Mouse (Mus musculus): ENCODE results near the gene S1pr3. TPM values are rescaled to one million over a fixed set of nuclear protein-coding genes. Genes with fewer than 3 reads are reported as not detected.
A peak's percentile ranks its signal among the peaks of the same experiment; 100 is the strongest.

S1pr3 gene
- polyA plus RNA-seq, 1 experiment from 2014 or later = 0.17 TPM

DNA sequence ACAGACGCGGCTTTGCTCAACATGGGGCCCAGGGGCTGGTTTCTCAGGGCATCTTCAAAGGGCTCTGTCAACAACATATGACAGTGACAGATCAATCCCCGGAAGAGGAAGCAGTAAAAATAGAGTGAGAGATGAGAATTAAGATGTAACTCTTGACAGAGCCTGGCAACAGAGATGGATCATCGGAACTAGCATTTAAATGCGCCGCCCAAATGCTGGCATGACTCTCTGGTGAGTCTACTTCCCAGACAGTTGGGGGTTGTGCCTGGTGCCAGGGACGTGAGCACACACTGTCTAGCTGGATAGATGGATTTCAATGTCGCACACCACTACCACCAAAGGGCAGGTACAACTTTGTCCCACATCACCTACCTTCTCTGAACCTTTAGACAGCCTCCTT is 34.5 kb downstream of the S1pr3 start:
- POLR2A ChIA-PET = no interaction called here
- in situ Hi-C loops (cut with MboI; ENCODE audit: low pct_unique_long_range_greater_than_20kb) = loop anchor here (25.0 kb wide), 1 partner anchor 1231 kb away; no protein-coding TSS in a partner anchor
- ATAC-seq = no peak
- TF ChIP-seq CTCF (IDR thresholded peaks at IDR 0.05) = no peak
- CTCF ChIA-PET = no interaction called here
- no peak for DNase-seq (ENCODE audit: low read depth, low spot score)
- peaks cover 27% of the 10 kb centered on the region for H3K27me3 ChIP-seq

DNA sequence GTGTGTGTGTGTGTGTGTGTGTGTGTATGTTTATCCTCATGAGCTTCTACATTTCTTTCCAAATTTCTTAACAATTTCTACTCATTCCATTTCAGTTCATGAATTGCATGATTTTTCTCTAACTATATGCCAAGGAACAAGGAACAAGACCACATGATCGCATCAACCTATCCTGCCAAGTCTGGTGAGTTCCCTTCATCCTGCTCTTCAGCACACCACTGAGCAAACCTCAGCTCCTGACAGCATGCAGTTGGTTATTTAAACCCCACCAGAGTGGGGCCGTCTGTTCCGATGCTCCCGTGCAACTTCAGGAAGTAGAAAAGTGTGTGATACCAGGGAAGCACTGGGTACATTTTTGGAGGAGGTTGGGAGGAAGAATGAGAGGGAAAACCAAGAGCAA is 38.1 kb downstream of the S1pr3 start:
- ChIA-PET POLR2A (no interaction called here), CTCF (interaction anchor here (1.0 kb wide), 1 partner anchor 195 kb away, joined by 3 read pairs; no protein-coding TSS in a partner anchor)
- ATAC-seq (no peak), DNase-seq (ENCODE audit: low read depth, low spot score) (no peak)
- peaks cover 20% of the 10 kb centered on the region for H3K27me3 ChIP-seq
- in situ Hi-C loops (cut with MboI; ENCODE audit: low pct_unique_long_range_greater_than_20kb) = loop anchor here (25.0 kb wide), 1 partner anchor 1234 kb away; no protein-coding TSS in a partner anchor
- no peak for TF ChIP-seq CTCF (IDR thresholded peaks at IDR 0.05)

DNA sequence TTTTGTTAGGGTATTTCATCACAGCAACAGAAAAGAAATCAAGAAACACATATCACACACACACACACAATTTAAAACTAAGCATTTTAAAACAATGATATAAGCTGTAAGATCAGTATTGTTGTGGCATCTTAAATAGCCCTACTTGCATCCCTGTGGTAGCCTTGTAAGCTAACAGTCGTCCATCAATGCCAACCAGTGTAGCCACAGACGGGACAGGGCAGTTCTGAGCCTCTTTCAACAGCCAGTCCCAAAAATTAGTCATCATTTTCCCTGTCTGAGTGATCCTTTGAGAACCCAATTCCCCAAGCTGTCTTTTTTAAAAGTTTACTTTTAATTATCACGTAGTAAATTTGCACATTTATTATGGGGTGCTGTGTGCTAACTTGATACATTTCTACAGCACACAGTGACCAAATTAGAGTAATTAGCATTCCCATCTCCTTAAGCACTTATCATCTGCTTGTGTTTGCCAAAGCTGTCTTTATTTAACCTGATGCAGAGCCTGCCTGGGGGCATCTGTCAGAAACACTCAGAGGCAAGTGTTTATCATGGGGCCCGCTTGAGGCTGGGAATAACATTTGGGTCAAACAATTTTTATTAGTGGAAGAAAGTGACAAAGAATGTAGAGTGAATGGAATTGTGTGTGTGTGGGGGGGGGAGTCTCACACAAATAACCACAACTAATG is 47.9 kb downstream of the S1pr3 start:
- ChIA-PET POLR2A (no interaction called here), CTCF (no interaction called here)
- peaks cover 7% of the 10 kb centered on the region for H3K27me3 ChIP-seq
- in situ Hi-C loops (cut with MboI; ENCODE audit: low pct_unique_long_range_greater_than_20kb) = loop anchor here (10.0 kb wide), 1 partner anchor 158 kb away; no protein-coding TSS in a partner anchor
- ATAC-seq (peak; percentile 69), DNase-seq (ENCODE audit: low read depth, low spot score) (peak; percentile 46)
- TF ChIP-seq CTCF (IDR thresholded peaks at IDR 0.05) = no peak

DNA sequence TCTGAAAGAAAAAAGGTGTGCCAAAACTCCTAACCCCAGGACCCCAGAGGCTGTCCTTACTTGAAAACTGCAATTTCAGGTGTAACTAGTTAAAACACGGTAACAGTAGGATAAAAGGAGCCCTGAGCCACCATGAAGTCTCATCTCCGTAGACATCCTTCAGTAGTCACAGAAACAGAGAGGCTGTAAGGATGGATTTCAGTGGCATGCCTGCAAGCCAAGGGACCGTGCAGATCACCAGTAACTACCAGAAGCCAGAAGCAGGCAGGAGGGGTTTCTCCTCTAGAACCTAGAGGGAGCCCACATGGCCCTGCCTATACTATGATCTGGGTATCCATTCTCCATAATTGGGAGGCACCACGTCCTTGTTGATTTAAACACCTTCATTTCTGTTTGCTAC is 55.9 kb downstream of the S1pr3 start:
- in situ Hi-C loops (cut with MboI; ENCODE audit: low pct_unique_long_range_greater_than_20kb) = no loop called here

DNA sequence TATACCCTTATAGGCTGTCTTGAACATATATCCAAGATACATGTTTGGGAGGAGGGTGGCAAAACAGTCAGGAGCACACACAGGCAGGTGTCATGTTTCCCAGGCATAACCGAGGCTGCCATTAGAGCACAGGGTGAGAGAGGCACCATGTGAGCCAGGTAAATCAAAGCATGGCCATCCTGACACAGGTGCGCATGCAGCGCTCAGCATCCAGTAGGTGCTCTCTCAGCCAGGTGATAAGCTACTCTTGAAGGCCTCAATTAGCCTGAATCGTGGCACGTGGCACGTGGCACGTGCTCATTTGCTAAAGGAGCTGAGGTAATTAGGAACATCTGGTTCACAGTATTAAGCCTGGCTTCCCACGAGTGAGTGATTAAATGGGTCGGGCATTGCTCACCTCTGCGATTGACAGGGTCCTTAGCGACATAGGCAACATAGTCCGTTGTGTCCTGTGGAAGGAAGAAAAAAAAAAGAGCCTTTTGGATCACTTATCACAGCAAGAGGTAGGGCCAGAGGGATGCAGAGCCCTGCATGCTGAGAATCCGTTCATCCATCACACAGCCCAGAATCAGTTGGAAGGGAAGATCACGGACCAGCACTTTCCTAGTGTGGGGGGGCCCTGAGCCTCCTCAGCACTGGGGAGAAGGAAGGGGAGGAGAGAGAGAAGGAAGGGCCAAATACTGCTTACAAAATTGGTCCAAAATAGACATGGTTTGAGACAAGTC is 57.8 kb downstream of the S1pr3 start:
- ATAC-seq = no peak
- POLR2A ChIA-PET = no interaction called here

More for the DNA sequence above, 55.9 kb downstream of the S1pr3 start:
- DNase-seq (ENCODE audit: low read depth, low spot score) = no peak
- no peak for ATAC-seq
- TF ChIP-seq CTCF (IDR thresholded peaks at IDR 0.05) = no peak
- POLR2A ChIA-PET = no interaction called here
- H3K27me3 ChIP-seq = peaks cover 7% of the 10 kb centered on the region
- CTCF ChIA-PET = no interaction called here

DNA sequence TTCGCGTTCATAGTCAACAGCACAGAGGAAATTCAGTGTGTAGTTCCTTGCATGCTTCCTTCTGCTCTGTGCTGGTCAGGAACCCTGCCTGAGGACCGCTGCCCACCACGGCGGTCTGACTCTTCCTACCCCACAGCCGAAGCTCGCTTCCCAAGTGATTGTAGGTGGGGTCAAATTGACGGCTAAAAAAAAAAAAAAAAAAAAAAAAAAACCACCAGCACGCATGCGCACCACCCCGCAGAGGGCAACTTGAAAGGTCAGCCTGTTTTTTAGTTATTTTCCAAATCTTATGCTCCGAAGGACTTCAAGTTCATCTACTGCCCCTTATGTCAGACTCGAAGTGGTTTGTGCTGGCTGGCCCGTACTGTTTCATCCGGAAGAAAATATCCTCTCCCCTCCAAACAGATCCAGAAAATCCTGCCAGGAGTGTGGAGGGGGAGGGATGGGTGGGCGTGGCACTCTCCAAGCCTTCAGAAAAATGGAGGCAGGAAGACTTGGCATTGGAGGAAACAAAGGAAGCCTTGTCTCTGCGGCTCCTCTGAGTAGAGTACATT is 60.3 kb downstream of the S1pr3 start:
- H3K27me3 ChIP-seq = peaks cover 7% of the 10 kb centered on the region
- ATAC-seq = no peak
- in situ Hi-C loops (cut with MboI; ENCODE audit: low pct_unique_long_range_greater_than_20kb) = no loop called here
- CTCF ChIA-PET = no interaction called here
- POLR2A ChIA-PET = no interaction called here
- no peak for TF ChIP-seq CTCF (IDR thresholded peaks at IDR 0.05)
- no peak for DNase-seq (ENCODE audit: low read depth, low spot score)

More for the DNA sequence above, 57.8 kb downstream of the S1pr3 start:
- H3K27me3 ChIP-seq = peaks cover 7% of the 10 kb centered on the region
- in situ Hi-C loops (cut with MboI; ENCODE audit: low pct_unique_long_range_greater_than_20kb) = no loop called here
- CTCF ChIA-PET = interaction anchor here (1.0 kb wide), 1 partner anchor 11 kb away, joined by 3 read pairs; no protein-coding TSS in a partner anchor
- TF ChIP-seq CTCF (IDR thresholded peaks at IDR 0.05) = no peak
- DNase-seq (ENCODE audit: low read depth, low spot score) = no peak

Other genes with a start within 250 kb of the S1pr3 start
- 0.17 TPM for gene Nxnl2, start 237.6 kb upstream of the S1pr3 start, polyA plus RNA-seq (2021)
- 0.04 TPM for gene Shc3, start 160.8 kb downstream of the S1pr3 start, polyA plus RNA-seq (2021)
- gene Cks2, start 236.6 kb downstream of the S1pr3 start, polyA plus RNA-seq (2021) = 84.0 TPM
- 16.1 TPM for gene Secisbp2, start 243.1 kb downstream of the S1pr3 start, polyA plus RNA-seq (2021)

Measured in Patski (cell line).